Mouse (Mus musculus) intestine, embryonic 15.5 days (tissue): ENCODE data around the gene Hnrnpdl. TPM values are rescaled to one million over a fixed set of nuclear protein-coding genes. Genes with fewer than 3 reads are reported as not detected.

ENCODE experiments used
- ATAC-seq: fragments of 200-750 bp; cut with Nextera tagmentation; 2 replicates; pipeline ENCODE4 v1.8.0; 2017; ENCODE audit warnings: moderate TSS enrichment, moderate library complexity
- H3K27ac ChIP-seq: fragments of 300-500 bp; sonication (generic); 2 replicates; pipeline ENCODE4 v1.5.1; 2015; ENCODE audit warnings: mild to moderate bottlenecking, inconsistent platforms
- H3K27me3 ChIP-seq: fragments of 300-500 bp; sonication (generic); replicated peaks from 2 replicates; pipeline ENCODE4 v1.6.1; 2015; ENCODE audit warnings: inconsistent platforms
- H3K36me3 ChIP-seq: fragments of 300-500 bp; sonication (generic); 2 replicates; pipeline ENCODE4 v1.6.1; 2015; ENCODE audit warnings: inconsistent platforms
- H3K4me1 ChIP-seq: fragments of 300-500 bp; sonication (generic); replicated peaks from 2 replicates; pipeline ENCODE4 v1.6.1; 2015; ENCODE audit warnings: inconsistent platforms
- H3K4me2 ChIP-seq: fragments of 300-500 bp; sonication (generic); replicated peaks from 2 replicates; pipeline ENCODE4 v1.6.1; 2015; ENCODE audit warnings: mild to moderate bottlenecking, inconsistent platforms
- H3K4me3 ChIP-seq: fragments of 300-500 bp; sonication (generic); replicated peaks from 2 replicates; pipeline ENCODE4 v1.5.1; 2015; ENCODE audit warnings: inconsistent platforms
- H3K9ac ChIP-seq: fragments of 300-500 bp; sonication (generic); 2 replicates; pipeline ENCODE4 v1.6.1; 2015; ENCODE audit warnings: inconsistent platforms
- H3K9me3 ChIP-seq: fragments of 300-500 bp; sonication (generic); 2 replicates; pipeline ENCODE4 v1.6.1; 2016; ENCODE audit warnings: inconsistent platforms
- WGBS: fragments of 180-500 bp; shearing (Covaris S2); methylation state at CpG from one replicate; pipeline ENCODE4 v1.1.7; 2015; 5-methylcytosine and 5-hydroxymethylcytosine counted together
- polyA plus RNA-seq: library from polyadenylated mRNA; unstranded; fragments of >200 nt; fragmentation: Nextera tagmentation; extraction: Ambion mirVana; gene quantifications from 2 replicates; pipeline ENCODE4 v1.2.1, GENCODE M21; 2015

Hnrnpdl gene
- polyA plus RNA-seq, 1 experiment from 2014 or later = 132 TPM

DNA sequence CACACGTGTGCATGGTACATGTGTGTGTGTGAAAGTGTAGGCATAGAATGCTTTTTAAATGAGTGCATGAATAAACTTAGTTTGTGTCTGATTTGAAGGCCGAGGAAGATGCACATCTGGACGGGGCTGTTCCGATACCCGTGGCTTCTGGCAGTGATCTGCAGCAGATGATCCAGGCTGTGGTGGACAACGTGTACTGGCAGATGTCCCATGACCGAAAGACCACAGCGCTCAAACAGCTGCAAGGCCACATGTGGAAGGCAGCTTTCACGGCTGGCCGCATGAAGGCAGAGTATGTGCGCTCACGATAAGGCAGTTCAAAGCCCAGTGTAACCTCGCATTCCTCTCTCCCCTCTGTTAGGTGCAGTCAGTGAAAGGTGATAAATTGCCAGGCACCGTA lies 21.4 kb upstream of the Hnrnpdl start:
- Histone ChIP-seq H3K36me3 (peaks cover 31% of the 10 kb centered on the region), H3K9me3 (no peaks in the 10 kb centered on the region), H3K27ac (no peak overlapping the region), H3K9ac (no peak overlapping the region), H3K4me2 (no peak overlapping the region), H3K4me1 (0 out of 2 replicates have a peak, but pooled peaks cover under 1% of the 10 kb centered on the region), H3K27me3 (no peaks in the 10 kb centered on the region), H3K4me3 (no peak overlapping the region)
- 93% methylated on average over 14 of the region's 14 CpGs for WGBS
- ATAC-seq = no peak

DNA sequence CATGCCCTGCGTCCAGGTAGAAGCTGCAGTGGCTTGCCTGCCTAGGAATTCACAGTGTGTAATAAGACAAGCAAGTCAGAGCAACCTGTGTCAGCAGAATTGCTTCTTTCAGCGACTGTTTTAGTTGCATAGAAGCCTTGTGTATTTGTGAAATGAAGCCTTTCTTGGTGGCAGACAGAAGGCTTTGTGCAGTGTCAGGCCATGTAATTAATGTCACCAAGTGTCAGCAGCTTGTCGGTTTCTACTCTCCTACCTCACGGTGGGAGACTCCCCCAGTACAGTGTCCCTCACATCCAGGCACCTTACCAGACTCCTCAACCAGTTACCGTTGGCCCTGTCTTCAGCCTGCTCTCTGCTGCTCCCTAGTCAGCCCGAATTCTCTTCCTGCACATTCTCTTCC lies 19.9 kb upstream of the Hnrnpdl start:
- WGBS = 68% methylated on average over 6 of the region's 6 CpGs
- H3K27ac ChIP-seq = no peak overlapping the region
- no peak overlapping the region for H3K4me2 ChIP-seq
- no peaks in the 10 kb centered on the region for H3K9me3 ChIP-seq
- H3K4me3 ChIP-seq = no peak overlapping the region
- H3K27me3 ChIP-seq = no peaks in the 10 kb centered on the region
- no peak overlapping the region for H3K9ac ChIP-seq
- ATAC-seq = no peak
- H3K36me3 ChIP-seq = peaks cover 24% of the 10 kb centered on the region
- H3K4me1 ChIP-seq = peaks cover 10% of the 10 kb centered on the region

DNA sequence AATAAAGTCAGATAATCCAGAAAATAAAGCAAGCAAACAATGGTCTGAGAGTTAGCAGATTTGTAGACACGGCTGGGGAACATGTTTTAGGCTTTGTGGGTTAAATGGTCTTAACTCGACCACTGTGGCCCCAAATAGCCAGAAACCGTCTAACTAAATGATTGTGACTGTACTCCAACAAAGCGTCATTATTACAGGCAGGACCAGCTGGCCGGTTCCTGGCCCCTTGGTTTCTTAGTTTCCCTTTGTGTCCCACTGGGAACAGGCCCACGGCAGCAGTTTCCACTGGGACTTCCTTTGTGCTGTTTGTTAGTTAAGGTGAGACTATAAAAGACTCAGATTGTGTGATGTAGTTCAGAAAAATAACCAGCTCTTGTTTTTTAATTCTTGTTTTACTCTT lies 19.3 kb upstream of the Hnrnpdl start:
- Histone ChIP-seq H3K4me1 (peaks cover 10% of the 10 kb centered on the region), H3K27ac (no peak overlapping the region), H3K9ac (no peak overlapping the region), H3K9me3 (no peaks in the 10 kb centered on the region), H3K4me3 (no peak overlapping the region), H3K27me3 (no peaks in the 10 kb centered on the region), H3K4me2 (no peak overlapping the region), H3K36me3 (peaks cover 18% of the 10 kb centered on the region)
- ATAC-seq = no peak
- WGBS = 67% methylated on average over 6 of the region's 6 CpGs

DNA sequence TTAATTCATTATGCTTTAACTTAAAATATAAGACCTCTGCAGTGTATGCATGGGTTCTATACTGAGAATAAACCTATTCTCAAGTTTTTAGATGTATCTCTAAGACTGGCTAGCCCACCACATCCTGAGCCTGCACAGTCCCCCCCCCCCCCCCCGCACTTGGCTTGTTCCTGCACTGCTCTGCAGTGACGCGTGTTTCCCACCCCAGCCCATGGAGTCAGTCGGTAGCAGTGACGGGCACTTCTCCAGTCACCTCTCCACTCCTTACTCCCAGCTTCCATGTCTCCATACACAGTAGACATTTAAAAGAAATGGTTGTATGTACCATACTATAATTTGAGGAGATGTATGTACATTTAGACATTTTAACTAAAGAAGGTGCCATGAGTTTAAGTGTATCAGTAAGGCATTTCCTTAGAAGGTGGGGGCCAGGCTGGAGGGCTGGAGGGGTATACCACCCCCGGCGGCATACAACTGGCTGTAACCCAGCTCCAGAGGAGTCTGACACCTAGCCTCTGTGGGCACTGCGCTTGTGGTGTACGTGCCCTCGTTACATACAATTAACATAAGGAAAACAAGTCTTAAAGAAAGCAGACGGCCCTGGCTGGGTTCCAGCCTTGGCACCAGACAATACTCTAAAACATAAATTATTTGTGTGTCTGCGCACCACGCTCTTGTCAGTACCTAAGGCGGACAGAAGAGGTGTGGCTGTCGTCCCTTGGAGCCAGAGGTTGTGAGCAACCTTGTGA lies 18.2 kb upstream of the Hnrnpdl start:
- Histone ChIP-seq H3K4me3 (no peak overlapping the region), H3K36me3 (peaks cover 21% of the 10 kb centered on the region), H3K27ac (no peak overlapping the region), H3K27me3 (no peaks in the 10 kb centered on the region), H3K4me1 (peaks cover 10% of the 10 kb centered on the region), H3K4me2 (no peak overlapping the region), H3K9me3 (no peaks in the 10 kb centered on the region), H3K9ac (no peak overlapping the region)
- 84% methylated on average over 14 of the region's 15 CpGs for WGBS
- no peak for ATAC-seq

DNA sequence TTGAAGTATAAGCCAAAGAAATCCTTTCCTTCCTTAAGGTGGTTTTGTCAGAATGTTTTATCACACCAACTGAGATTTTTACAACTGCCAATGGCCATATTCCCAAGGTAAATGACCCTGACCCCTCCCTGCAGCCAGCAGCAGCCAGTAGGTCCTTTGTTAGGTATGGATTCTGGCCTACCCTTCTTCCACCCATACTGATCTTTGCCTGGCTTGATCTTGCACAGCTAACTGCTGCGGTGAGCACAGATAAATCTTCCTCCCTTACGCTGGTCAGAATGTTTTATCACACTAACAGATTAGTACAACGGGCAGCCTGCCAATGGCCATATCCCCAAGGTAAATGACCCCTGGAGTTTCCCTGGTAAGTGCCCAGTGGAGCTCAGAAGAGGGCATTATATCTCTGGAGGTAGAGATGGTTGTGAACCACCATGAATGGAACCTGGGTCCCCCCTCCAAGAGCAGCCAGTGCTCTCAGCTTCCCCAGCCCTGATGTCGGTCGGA lies 16.5 kb upstream of the Hnrnpdl start:
- H3K27me3 ChIP-seq = no peaks in the 10 kb centered on the region
- no peak overlapping the region for H3K27ac ChIP-seq
- peaks cover 17% of the 10 kb centered on the region for H3K36me3 ChIP-seq
- no peaks in the 10 kb centered on the region for H3K9me3 ChIP-seq
- no peak overlapping the region for H3K9ac ChIP-seq
- WGBS = 55% methylated on average over 5 of the region's 5 CpGs
- H3K4me3 ChIP-seq = no peak overlapping the region
- H3K4me2 ChIP-seq = no peak overlapping the region
- H3K4me1 ChIP-seq = peaks cover 10% of the 10 kb centered on the region
- no peak; the same call in 1 of the 2 replicates for ATAC-seq

DNA sequence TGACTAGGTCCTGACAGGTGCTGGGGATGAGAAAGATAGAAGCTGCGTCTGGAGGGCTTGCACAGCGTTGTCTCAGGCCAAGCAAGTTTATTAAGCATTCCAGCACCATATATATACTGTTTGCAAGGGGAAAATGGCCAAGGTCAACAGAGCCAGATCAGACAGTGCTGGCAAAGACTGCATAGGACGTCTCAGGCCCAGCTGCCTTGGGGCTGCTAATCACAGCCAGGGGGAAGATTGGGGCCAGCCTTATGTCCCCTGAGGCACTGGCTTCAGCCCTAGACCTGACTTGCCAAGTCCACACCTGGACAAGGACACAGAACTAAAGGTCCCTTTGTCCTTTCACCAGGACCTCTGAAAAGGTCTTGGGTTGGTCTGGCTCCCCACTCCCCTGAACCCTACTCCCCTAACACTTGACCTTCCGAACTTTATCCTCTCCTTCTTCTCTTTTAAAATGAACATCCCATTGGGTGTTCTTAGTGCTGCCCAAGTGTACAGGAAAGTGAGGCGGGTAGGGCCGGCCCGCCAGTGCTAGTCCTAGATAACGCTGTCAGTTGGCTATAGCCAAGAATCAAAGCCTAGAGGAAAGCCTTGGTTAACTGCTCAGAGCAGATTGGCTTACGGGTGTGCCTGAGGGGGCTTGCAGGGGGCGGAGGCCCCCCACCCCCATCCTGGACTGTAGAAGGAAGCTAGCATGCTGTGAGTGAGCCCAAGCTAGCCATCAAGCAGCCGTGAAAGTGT lies 15.5 kb upstream of the Hnrnpdl start:
- no peak overlapping the region for H3K4me3 ChIP-seq
- ATAC-seq = peak; percentile 34; the same call in 1 of the 2 replicates
- H3K4me2 ChIP-seq = no peak overlapping the region
- H3K27ac ChIP-seq = 0 out of 2 replicates have a peak overlapping the region, but pooled peaks have one; percentile 32
- no peaks in the 10 kb centered on the region for H3K27me3 ChIP-seq
- H3K9me3 ChIP-seq = no peaks in the 10 kb centered on the region
- H3K4me1 ChIP-seq = peaks cover 10% of the 10 kb centered on the region
- H3K9ac ChIP-seq = no peak overlapping the region
- 77% methylated on average over 11 of the region's 11 CpGs for WGBS
- peaks cover 17% of the 10 kb centered on the region for H3K36me3 ChIP-seq

DNA sequence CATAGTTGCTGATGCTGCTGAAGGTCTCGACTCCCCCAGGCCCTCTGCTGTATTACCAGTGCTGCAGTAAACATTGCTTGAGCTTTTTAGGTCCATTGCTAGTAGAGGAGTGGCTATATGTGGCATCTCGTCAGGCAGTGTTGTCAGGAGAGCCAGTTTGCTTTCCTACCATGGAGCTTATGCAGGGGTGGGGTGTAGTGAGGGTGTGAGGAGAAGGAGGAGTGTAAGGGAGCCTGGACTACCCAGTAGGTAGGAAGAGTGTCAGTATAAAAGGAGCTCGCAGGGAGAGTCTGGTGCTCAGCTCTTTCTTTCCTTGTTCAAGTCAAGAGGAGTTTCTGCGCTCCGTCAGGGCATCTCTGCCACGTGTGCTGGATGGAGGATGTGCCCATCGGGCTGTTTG lies 13.3 kb upstream of the Hnrnpdl start:
- Histone ChIP-seq H3K9me3 (no peaks in the 10 kb centered on the region), H3K27ac (no peak overlapping the region), H3K4me2 (no peak overlapping the region), H3K4me1 (peaks cover 18% of the 10 kb centered on the region), H3K9ac (no peak overlapping the region), H3K4me3 (no peak overlapping the region), H3K36me3 (peaks cover 8% of the 10 kb centered on the region; the same call in 1 of the 2 replicates), H3K27me3 (no peaks in the 10 kb centered on the region)
- no peak for ATAC-seq
- WGBS = 91% methylated on average over 7 of the region's 7 CpGs

DNA sequence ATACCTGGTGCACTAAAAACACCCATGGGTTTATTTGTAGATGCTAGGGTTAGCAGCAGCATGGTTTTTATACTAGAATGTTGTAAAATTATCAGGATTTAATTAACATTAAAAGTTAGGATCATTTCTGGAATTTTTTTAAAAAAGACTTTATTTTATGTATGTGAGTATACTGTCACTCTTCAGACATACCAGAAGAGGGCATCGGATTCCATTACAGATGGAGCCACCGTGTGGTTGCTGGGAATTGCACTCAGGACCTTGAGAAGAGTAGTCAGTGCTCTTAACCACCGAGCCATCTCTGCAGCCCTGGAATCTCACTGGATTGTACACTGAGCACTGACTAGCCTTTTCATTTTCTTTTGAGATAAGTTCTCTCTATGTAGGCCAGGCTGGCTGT lies 10.4 kb upstream of the Hnrnpdl start:
- Histone ChIP-seq H3K27me3 (no peaks in the 10 kb centered on the region), H3K36me3 (peaks cover 8% of the 10 kb centered on the region; the same call in 1 of the 2 replicates), H3K4me1 (peaks cover 9% of the 10 kb centered on the region), H3K4me2 (no peak overlapping the region), H3K4me3 (no peak overlapping the region), H3K27ac (no peak overlapping the region), H3K9me3 (no peaks in the 10 kb centered on the region), H3K9ac (no peak overlapping the region)
- ATAC-seq = no peak
- WGBS = 88% methylated on average over 3 of the region's 3 CpGs

DNA sequence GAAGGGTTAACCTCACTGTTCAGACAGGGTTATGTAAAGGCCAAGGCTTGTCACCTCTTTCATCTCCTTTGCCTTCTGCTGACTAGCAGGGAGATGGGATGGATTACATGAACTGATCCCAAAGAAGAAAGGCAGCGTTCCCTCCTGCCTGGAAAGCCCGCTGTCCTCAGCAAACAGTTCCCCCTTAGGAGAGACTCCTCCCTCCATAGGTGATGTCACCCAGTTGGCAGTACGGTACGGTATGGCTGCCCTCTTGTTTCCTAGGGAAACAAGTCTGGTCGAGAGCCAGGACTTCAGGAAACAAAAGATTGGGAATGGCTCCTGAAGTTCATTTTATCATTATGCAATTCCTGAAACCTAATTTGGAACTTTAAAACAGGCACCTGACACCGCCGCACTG lies 8.4 kb upstream of the Hnrnpdl start:
- H3K27ac ChIP-seq = no peak overlapping the region
- H3K27me3 ChIP-seq = no peaks in the 10 kb centered on the region
- no peak overlapping the region for H3K4me2 ChIP-seq
- no peak overlapping the region for H3K9ac ChIP-seq
- H3K4me3 ChIP-seq = no peak overlapping the region
- WGBS = 56% methylated on average over 7 of the region's 7 CpGs
- peaks cover 19% of the 10 kb centered on the region for H3K4me1 ChIP-seq
- 0 out of 2 replicates have a peak, but pooled peaks have one; percentile 39 for ATAC-seq
- 0 out of 2 replicates have a peak, but pooled peaks cover 6% of the 10 kb centered on the region for H3K36me3 ChIP-seq
- H3K9me3 ChIP-seq = no peaks in the 10 kb centered on the region

DNA sequence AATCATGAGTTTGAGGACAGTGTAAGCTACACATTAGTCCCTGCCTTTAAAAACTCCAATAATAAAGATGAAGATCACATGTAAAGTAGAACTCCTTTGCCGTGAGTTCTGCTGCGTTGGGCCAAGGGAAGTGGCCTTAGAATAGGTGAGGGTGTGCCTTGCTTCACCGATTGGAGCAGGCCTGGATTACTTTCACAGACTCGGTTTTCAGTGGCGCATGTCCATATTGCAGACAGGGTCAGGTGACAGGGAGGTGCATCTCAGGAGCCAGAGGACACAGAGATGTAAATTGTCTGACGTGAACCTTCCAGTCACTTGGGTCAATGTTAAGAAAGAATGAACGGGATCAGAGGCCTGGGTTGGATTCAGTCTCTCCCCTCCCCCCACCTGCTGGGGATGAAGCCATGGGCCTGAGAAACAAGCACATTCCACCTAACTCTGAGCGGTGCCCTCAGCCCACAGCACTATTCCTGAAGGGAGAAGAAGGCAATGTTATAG lies 7.7 kb upstream of the Hnrnpdl start:
- Histone ChIP-seq H3K9ac (no peak overlapping the region), H3K4me1 (peaks cover 19% of the 10 kb centered on the region), H3K9me3 (no peaks in the 10 kb centered on the region), H3K36me3 (0 out of 2 replicates have a peak, but pooled peaks cover 3% of the 10 kb centered on the region), H3K4me3 (no peak overlapping the region), H3K27ac (no peak overlapping the region), H3K27me3 (no peaks in the 10 kb centered on the region), H3K4me2 (no peak overlapping the region)
- 59% methylated on average over 8 of the region's 8 CpGs for WGBS
- ATAC-seq = no peak

DNA sequence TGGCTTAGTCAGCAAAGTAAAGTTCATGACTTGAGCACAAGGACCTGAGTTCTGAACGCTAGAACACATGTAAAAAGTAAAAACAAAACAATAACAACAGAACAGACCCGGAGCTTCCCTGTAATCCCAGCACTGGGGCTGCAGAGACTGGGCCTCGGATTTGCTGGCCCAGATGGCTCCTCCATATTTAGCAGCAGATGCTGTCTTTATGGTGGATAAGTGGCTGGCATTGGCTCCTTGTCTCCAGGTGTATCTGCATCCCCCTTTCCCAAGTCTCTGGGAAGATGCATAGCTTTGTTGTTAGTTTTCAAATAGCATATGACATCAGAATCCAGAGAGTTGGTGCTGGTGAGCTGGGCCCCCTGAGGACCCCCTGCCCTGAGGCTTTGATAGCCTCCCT lies 6.6 kb upstream of the Hnrnpdl start:
- Histone ChIP-seq H3K4me3 (no peak overlapping the region), H3K4me2 (no peak overlapping the region), H3K4me1 (peaks cover 19% of the 10 kb centered on the region), H3K9ac (no peak overlapping the region), H3K36me3 (no peaks in the 10 kb centered on the region), H3K9me3 (no peaks in the 10 kb centered on the region), H3K27ac (no peak overlapping the region), H3K27me3 (no peaks in the 10 kb centered on the region)
- ATAC-seq = no peak
- WGBS = 76% methylated on average over 3 of the region's 3 CpGs

DNA sequence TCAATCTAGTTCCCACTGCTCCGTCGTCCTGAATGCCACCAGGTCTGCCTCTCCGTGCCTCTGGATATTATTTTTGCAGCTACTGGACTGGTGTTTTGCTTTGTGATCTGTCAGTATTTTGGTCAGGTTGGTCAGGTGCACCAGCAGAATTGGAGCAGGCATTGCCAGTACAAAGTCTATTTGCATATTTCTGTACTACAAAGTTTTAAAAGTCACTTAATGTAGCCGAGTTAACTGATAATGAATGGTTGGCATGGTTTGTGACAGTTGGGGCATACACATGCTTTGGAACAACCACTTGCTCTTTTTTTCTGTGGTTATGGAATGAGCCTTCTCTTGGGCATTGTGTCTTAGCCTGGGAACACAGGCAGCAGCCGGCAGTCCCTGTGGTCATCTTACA lies 5.2 kb upstream of the Hnrnpdl start:
- Histone ChIP-seq H3K27ac (no peak overlapping the region), H3K9me3 (no peaks in the 10 kb centered on the region), H3K4me2 (no peak overlapping the region), H3K27me3 (no peaks in the 10 kb centered on the region), H3K4me3 (no peak overlapping the region), H3K9ac (no peak overlapping the region), H3K4me1 (peaks cover 19% of the 10 kb centered on the region), H3K36me3 (no peaks in the 10 kb centered on the region)
- ATAC-seq = no peak
- 72% methylated on average over 5 of the region's 5 CpGs for WGBS
